Mouse (Mus musculus): Measurements from ENCODE around the gene Stk35. TPM values are rescaled to one million over a fixed set of nuclear protein-coding genes. Genes with fewer than 3 reads are reported as not detected.

Gene Stk35
- polyA plus RNA-seq, 1 experiment from 2014 or later = 14.3 TPM

DNA sequence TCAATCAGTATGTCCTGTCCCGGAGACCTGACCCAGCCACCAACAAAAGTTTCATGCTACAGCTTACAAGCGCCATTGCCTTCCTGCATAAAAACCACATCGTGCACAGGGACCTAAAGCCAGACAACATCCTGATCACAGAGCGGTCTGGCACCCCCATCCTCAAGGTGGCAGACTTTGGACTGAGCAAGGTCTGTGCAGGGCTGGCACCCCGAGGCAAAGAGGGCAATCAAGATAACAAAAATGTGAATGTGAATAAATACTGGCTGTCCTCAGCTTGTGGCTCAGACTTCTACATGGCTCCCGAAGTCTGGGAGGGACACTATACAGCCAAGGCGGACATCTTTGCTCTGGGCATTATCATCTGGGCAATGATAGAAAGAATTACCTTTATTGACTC lies 10.2 kb downstream of the Stk35 start:
- no peak overlapping the region for H3K27ac ChIP-seq (ENCODE audit: low read depth, low read length)
- no peak for DNase-seq (ENCODE audit: low spot score, missing footprints)
- no peak overlapping the region for H3K4me2 ChIP-seq
- H3K27me3 ChIP-seq (ENCODE audit: control insufficient read depth, insufficient read depth, low read length) = no peaks in the 10 kb centered on the region
- H3K4me3 ChIP-seq (ENCODE audit: low read depth, low read length) = no peak overlapping the region
- no peak for ATAC-seq (ENCODE audit: low FRiP score)
- H3K9ac ChIP-seq (ENCODE audit: low read length) = no peak overlapping the region
- H3K4me1 ChIP-seq (ENCODE audit: control insufficient read depth, insufficient read depth, low read length) = no peaks in the 10 kb centered on the region; the same call in 1 of the 2 replicates
- H3K36me3 ChIP-seq (ENCODE audit: control insufficient read depth, insufficient read depth, low read length) = peaks cover 15% of the 10 kb centered on the region
- WGBS = 95% methylated on average over 7 of the region's 7 CpGs
- no peaks in the 10 kb centered on the region for H3K9me3 ChIP-seq (ENCODE audit: control insufficient read depth, low read length)

DNA sequence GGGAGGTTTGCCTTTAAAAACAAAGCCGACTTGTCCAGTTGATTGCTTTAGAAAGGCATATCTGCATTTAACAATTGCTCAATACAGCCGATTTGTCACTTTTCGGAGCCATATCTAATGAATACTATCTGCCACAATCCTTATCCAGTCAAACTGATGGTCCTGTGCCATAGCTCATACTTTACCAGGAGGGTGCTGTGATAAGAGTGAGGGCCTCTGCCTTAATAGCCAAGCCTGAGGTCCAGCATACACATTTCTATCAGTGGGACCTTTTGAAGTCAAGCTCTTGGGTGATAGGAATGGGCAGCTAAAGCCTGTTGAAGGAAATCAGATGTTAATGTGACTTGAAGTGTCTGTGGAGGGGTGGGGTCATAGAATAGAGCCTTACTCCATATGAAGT lies 13.7 kb downstream of the Stk35 start:
- Histone ChIP-seq H3K27me3 (ENCODE audit: control insufficient read depth, insufficient read depth, low read length) (no peaks in the 10 kb centered on the region), H3K4me3 (ENCODE audit: low read depth, low read length) (no peak overlapping the region), H3K9me3 (ENCODE audit: control insufficient read depth, low read length) (no peaks in the 10 kb centered on the region), H3K4me2 (no peak overlapping the region), H3K4me1 (ENCODE audit: control insufficient read depth, insufficient read depth, low read length) (no peaks in the 10 kb centered on the region), H3K27ac (ENCODE audit: low read depth, low read length) (no peak overlapping the region), H3K9ac (ENCODE audit: low read length) (no peak overlapping the region), H3K36me3 (ENCODE audit: control insufficient read depth, insufficient read depth, low read length) (peaks cover 19% of the 10 kb centered on the region)
- no peak for ATAC-seq (ENCODE audit: low FRiP score)
- WGBS = 94% methylated on average over 3 of the region's 3 CpGs
- no peak for DNase-seq (ENCODE audit: low spot score, missing footprints)

DNA sequence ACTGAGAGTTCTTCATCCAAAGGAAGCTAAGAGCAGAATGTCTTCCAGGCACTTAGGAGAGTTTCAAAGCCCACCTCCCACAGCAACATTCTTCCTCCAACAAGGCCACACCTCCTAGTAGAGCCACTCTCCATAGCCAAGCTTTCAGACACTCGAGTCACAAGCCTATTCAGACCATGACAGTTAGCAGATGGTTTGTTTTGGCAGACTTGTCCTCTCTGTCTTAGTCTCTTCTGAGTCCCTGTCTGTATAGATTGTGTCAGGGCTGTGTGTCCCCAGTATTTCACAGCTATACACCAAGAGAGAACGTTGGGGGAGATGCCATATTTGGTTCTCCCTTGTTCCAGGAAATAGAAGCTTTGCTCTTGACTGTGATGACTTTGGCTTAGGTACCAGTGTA lies 14.8 kb downstream of the Stk35 start:
- DNase-seq (ENCODE audit: low spot score, missing footprints) = no peak
- Histone ChIP-seq H3K9ac (ENCODE audit: low read length) (no peak overlapping the region), H3K4me1 (ENCODE audit: control insufficient read depth, insufficient read depth, low read length) (no peaks in the 10 kb centered on the region), H3K4me3 (ENCODE audit: low read depth, low read length) (no peak overlapping the region), H3K4me2 (no peak overlapping the region), H3K27me3 (ENCODE audit: control insufficient read depth, insufficient read depth, low read length) (no peaks in the 10 kb centered on the region), H3K36me3 (ENCODE audit: control insufficient read depth, insufficient read depth, low read length) (peaks cover 16% of the 10 kb centered on the region), H3K27ac (ENCODE audit: low read depth, low read length) (no peak overlapping the region), H3K9me3 (ENCODE audit: control insufficient read depth, low read length) (no peaks in the 10 kb centered on the region)
- ATAC-seq (ENCODE audit: low FRiP score) = no peak
- 92% methylated on average over 2 of the region's 2 CpGs for WGBS

DNA sequence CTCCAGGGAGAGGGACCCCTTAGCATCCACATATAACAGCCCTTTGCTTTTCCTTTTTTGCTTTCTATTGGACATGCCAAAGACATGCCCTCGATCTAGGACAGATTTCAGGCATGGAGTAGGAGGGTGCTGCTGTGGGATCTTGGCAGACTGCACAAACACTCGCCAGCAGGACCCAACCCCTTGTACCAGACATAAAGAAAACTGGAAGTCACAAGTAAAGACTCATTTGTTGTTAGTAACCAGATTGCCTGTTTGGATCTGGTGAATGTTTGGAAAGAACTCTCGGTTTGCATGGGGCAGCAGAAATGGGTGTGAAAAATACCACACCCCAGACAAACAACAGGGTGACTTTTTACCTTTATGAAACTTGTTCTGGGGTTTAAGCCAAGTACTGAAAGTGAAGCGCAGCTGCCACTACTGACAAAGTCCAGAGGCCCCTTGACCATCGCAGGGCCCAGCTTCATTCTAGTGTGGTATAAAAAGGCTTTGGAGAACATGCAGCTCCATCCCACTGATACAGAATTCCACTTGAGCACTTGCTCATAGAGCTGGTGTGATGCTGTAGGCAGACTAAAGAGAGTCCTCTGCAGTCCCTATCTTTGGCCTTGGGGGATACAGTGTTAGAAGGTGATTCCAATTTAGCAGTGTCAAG lies 17.4 kb downstream of the Stk35 start:
- no peak overlapping the region for H3K4me3 ChIP-seq (ENCODE audit: low read depth, low read length)
- H3K27ac ChIP-seq (ENCODE audit: low read depth, low read length) = no peak overlapping the region
- H3K27me3 ChIP-seq (ENCODE audit: control insufficient read depth, insufficient read depth, low read length) = no peaks in the 10 kb centered on the region
- H3K36me3 ChIP-seq (ENCODE audit: control insufficient read depth, insufficient read depth, low read length) = peaks cover 7% of the 10 kb centered on the region; the same call in 1 of the 2 replicates
- H3K9me3 ChIP-seq (ENCODE audit: control insufficient read depth, low read length) = no peaks in the 10 kb centered on the region
- no peak overlapping the region for H3K4me2 ChIP-seq
- H3K9ac ChIP-seq (ENCODE audit: low read length) = no peak overlapping the region
- H3K4me1 ChIP-seq (ENCODE audit: control insufficient read depth, insufficient read depth, low read length) = no peaks in the 10 kb centered on the region
- DNase-seq (ENCODE audit: low spot score, missing footprints) (no peak), ATAC-seq (ENCODE audit: low FRiP score) (no peak)
- WGBS = 93% methylated on average over 5 of the region's 5 CpGs

DNA sequence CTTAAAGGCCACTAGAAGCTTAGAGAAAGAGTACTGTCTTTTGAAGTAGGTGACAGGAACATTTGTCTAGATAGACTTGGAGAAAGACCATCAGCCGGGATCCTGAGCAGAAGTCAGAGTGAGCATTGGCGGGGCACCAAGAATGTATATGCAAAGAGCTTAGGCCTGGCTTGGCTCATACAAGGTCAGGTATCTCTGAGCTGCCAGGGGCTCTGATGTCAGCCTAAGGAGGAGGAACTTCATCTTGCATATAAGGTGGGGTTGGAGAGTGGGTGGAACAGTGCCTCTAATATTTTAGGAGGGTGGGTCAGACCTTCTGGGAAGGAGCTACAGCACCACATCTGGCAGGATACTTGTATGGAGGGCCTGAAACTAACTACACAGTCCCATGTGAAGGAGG lies 18.6 kb downstream of the Stk35 start:
- Histone ChIP-seq H3K27me3 (ENCODE audit: control insufficient read depth, insufficient read depth, low read length) (no peaks in the 10 kb centered on the region), H3K9ac (ENCODE audit: low read length) (no peak overlapping the region), H3K9me3 (ENCODE audit: control insufficient read depth, low read length) (no peaks in the 10 kb centered on the region), H3K27ac (ENCODE audit: low read depth, low read length) (no peak overlapping the region), H3K4me3 (ENCODE audit: low read depth, low read length) (no peak overlapping the region), H3K4me2 (no peak overlapping the region), H3K36me3 (ENCODE audit: control insufficient read depth, insufficient read depth, low read length) (peaks cover 7% of the 10 kb centered on the region; the same call in 1 of the 2 replicates), H3K4me1 (ENCODE audit: control insufficient read depth, insufficient read depth, low read length) (no peaks in the 10 kb centered on the region)
- WGBS = 94% methylated on average over 2 of the region's 2 CpGs
- no peak for ATAC-seq (ENCODE audit: low FRiP score)
- DNase-seq (ENCODE audit: low spot score, missing footprints) = no peak

DNA sequence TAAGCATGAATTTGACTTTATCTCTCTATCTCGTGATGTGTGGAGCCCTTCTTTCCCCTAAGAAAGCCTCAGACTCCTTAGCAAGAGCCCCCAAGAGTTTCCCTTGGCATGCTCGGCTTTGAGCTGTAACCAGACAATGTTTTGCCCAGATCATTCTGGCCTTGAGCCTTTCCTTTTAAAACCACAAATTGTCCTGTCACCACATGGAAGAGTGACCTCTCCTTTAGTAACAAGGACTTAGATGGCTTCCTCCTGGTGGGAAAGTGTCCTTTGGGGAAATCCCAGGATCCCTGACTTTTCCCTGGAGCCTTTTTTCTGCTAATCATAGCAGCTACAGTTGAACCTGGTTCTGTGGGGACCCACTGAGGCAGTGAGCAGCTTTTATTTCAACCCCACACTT lies 19.2 kb downstream of the Stk35 start:
- Histone ChIP-seq H3K9ac (ENCODE audit: low read length) (no peak overlapping the region), H3K27me3 (ENCODE audit: control insufficient read depth, insufficient read depth, low read length) (no peaks in the 10 kb centered on the region), H3K36me3 (ENCODE audit: control insufficient read depth, insufficient read depth, low read length) (peaks cover 7% of the 10 kb centered on the region; the same call in 1 of the 2 replicates), H3K4me3 (ENCODE audit: low read depth, low read length) (no peak overlapping the region), H3K4me1 (ENCODE audit: control insufficient read depth, insufficient read depth, low read length) (no peaks in the 10 kb centered on the region), H3K27ac (ENCODE audit: low read depth, low read length) (no peak overlapping the region), H3K4me2 (no peak overlapping the region), H3K9me3 (ENCODE audit: control insufficient read depth, low read length) (no peaks in the 10 kb centered on the region)
- 87% methylated on average over 2 of the region's 2 CpGs for WGBS
- DNase-seq (ENCODE audit: low spot score, missing footprints) (no peak), ATAC-seq (ENCODE audit: low FRiP score) (no peak)

DNA sequence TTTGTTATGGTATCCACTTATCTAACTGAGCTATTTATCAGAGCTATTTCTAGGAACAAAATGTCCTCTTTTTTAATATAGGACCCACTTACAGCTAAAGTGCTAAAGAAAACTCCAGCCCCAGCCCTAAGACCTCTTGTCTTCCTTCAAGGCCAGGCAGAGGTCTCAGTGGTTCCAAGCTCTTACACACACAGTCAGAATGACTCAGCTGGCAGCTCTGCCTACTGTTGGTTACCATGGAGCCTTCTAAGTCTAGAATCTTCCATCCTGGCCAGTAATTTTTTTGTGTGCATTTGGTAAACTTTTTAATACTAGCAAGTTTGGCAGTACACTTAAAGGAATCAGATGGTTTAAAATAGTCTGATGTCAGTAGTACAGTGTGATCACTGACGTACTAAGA lies 19.6 kb downstream of the Stk35 start:
- H3K4me2 ChIP-seq = no peak overlapping the region
- no peaks in the 10 kb centered on the region for H3K9me3 ChIP-seq (ENCODE audit: control insufficient read depth, low read length)
- peaks cover 7% of the 10 kb centered on the region; the same call in 1 of the 2 replicates for H3K36me3 ChIP-seq (ENCODE audit: control insufficient read depth, insufficient read depth, low read length)
- no peak overlapping the region for H3K4me3 ChIP-seq (ENCODE audit: low read depth, low read length)
- H3K27ac ChIP-seq (ENCODE audit: low read depth, low read length) = no peak overlapping the region
- DNase-seq (ENCODE audit: low spot score, missing footprints) (no peak), ATAC-seq (ENCODE audit: low FRiP score) (no peak)
- 90% methylated on average over 1 of the region's 1 CpGs for WGBS
- H3K4me1 ChIP-seq (ENCODE audit: control insufficient read depth, insufficient read depth, low read length) = no peaks in the 10 kb centered on the region
- no peaks in the 10 kb centered on the region for H3K27me3 ChIP-seq (ENCODE audit: control insufficient read depth, insufficient read depth, low read length)
- no peak overlapping the region for H3K9ac ChIP-seq (ENCODE audit: low read length)

DNA sequence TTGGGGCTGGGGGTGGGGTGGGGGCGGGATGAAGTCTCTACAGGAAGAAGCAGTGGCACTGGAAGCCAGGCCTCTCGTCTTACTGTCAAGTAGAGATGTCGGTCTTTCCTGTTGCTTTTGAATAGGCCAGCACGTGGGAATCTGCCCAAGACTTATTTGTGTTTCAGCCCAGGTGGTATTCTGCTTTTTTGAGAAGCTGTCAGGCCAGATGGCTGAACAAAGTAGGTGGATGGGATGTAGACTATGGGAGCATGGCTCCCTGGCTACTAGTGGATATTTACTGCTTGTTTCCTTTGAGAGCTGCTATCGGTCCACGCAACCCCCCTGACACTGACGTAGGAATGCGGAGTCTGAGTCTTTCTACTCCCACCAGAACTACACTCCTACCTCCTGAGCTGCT lies 20.7 kb downstream of the Stk35 start:
- Histone ChIP-seq H3K9me3 (ENCODE audit: control insufficient read depth, low read length) (no peaks in the 10 kb centered on the region), H3K4me1 (ENCODE audit: control insufficient read depth, insufficient read depth, low read length) (no peaks in the 10 kb centered on the region), H3K9ac (ENCODE audit: low read length) (no peak overlapping the region), H3K27ac (ENCODE audit: low read depth, low read length) (no peak overlapping the region), H3K4me2 (no peak overlapping the region), H3K27me3 (ENCODE audit: control insufficient read depth, insufficient read depth, low read length) (no peaks in the 10 kb centered on the region), H3K4me3 (ENCODE audit: low read depth, low read length) (no peak overlapping the region), H3K36me3 (ENCODE audit: control insufficient read depth, insufficient read depth, low read length) (peaks cover 7% of the 10 kb centered on the region; the same call in 1 of the 2 replicates)
- DNase-seq (ENCODE audit: low spot score, missing footprints) = no peak
- ATAC-seq (ENCODE audit: low FRiP score) = no peak
- 81% methylated on average over 8 of the region's 8 CpGs for WGBS

DNA sequence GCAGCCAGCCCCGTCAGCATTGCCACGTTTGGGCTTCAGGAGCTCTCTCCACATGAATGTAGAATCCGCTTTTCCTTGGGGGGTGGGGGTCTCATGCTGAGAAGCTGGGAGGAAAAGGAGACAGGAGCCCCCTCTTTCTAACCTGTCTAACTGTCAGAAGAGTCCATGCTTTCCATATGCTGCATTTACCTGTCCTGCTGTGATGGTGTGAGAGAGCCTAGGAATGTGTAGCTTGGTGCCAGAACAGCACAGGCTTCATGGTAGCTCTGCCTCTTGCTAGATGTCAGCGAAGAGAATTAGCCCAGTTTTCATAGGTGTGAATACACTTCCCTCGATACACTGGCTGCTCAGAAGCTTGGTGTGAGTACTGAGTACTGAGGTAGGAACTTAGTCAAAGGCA lies 21.3 kb downstream of the Stk35 start:
- H3K4me1 ChIP-seq (ENCODE audit: control insufficient read depth, insufficient read depth, low read length) = no peaks in the 10 kb centered on the region
- no peak overlapping the region for H3K4me3 ChIP-seq (ENCODE audit: low read depth, low read length)
- H3K9ac ChIP-seq (ENCODE audit: low read length) = no peak overlapping the region
- H3K27me3 ChIP-seq (ENCODE audit: control insufficient read depth, insufficient read depth, low read length) = no peaks in the 10 kb centered on the region
- H3K27ac ChIP-seq (ENCODE audit: low read depth, low read length) = no peak overlapping the region
- peaks cover 7% of the 10 kb centered on the region; the same call in 1 of the 2 replicates for H3K36me3 ChIP-seq (ENCODE audit: control insufficient read depth, insufficient read depth, low read length)
- no peaks in the 10 kb centered on the region for H3K9me3 ChIP-seq (ENCODE audit: control insufficient read depth, low read length)
- WGBS = 90% methylated on average over 5 of the region's 5 CpGs
- DNase-seq (ENCODE audit: low spot score, missing footprints) (no peak), ATAC-seq (ENCODE audit: low FRiP score) (no peak)
- H3K4me2 ChIP-seq = no peak overlapping the region
